Mouse (Mus musculus) duodenum, adult 2 months (tissue): ENCODE measurements around the gene Zscan4-ps2. TPM values are rescaled to one million over a fixed set of nuclear protein-coding genes. Genes with fewer than 3 reads are reported as not detected.

Experiments used
- polyA plus RNA-seq: library from polyadenylated mRNA; depleted of rRNA; stranded (reverse); fragments of >200 nt; gene quantifications from 2 replicates; pipeline ENCODE4 v1.2.3, GENCODE M21; 2012; ENCODE audit warnings: low replicate concordance; rRNA removed

The Zscan4-ps2 gene
- polyA plus RNA-seq: not detected in 2 replicates

DNA sequence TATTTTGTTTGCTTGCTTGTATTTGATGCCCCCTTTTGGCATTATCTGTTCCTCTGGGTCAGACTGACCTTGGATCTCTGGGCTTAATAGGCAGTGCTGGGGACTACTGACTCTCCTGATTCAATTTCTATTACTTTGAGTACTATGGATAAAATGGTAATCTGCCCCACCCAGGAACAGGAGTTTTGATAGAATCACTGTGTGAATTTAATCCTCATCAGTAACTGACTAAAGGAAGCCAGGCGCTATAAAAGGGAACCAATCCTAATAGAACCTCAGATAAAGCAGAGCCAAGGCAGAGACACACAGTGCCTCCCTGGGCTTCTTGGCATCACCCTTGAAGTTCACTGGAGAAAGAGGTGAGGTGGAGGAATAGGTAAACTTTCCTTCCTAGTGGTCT is at the start of gene Zscan4-ps2:
Zscan4-ps2 (plus strand) TSS at position 301 of the 400 bp plus-strand sequence.

Other genes starting within 250 kb of the Zscan4-ps2 start
- not detected in 2 replicates for gene Zscan4e, start 203.6 kb upstream of the Zscan4-ps2 start, polyA plus RNA-seq
- gene Zscan4f, start 116.4 kb upstream of the Zscan4-ps2 start, polyA plus RNA-seq: not detected in 2 replicates
- gene Zscan4-ps3, start 95.0 kb downstream of the Zscan4-ps2 start, polyA plus RNA-seq: not detected in 2 replicates
- gene Vmn1r72, start 165.8 kb downstream of the Zscan4-ps2 start, polyA plus RNA-seq: not detected in 2 replicates
- not detected in 2 replicates for gene Vmn1r73, start 216.0 kb downstream of the Zscan4-ps2 start, polyA plus RNA-seq